Mouse (Mus musculus): Measurements from ENCODE around the gene Ralgps1. TPM values are rescaled to one million over a fixed set of nuclear protein-coding genes. Genes with fewer than 3 reads are reported as not detected.

Ralgps1 gene
- polyA plus RNA-seq, 1 experiment = 4.6 TPM

DNA sequence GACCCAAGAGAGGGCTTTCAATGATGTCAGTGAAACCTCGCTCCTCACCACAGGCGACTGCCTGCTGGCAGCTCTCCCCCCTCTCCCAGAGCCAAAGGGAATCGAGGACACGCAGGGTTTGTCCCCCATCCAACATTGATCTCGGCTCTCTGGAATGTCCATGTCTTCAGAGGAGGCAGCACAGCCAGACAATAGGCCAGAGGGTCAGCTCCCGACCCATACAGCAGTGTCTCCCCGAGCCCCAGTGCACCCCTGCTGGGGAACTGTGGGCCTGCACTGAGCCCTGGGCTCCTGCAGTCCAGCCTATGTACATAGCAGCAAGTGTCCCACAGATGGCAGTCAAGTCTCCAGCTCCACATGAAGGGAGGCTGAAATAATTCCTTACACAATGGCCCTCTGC, 54.8 kb downstream of the Ralgps1 start:
- 60% methylated on average over 7 of the region's 7 CpGs for WGBS
- TF ChIP-seq POLR2A (IDR thresholded peaks at IDR 0.05; ENCODE audit: borderline replicate concordance, control insufficient read depth, low read depth, low read length) (no peak), CTCF (IDR thresholded peaks at IDR 0.05; ENCODE audit: control insufficient read depth, insufficient read depth, low read length) (peak; percentile 56; the same call in 1 of the 2 replicates)

DNA sequence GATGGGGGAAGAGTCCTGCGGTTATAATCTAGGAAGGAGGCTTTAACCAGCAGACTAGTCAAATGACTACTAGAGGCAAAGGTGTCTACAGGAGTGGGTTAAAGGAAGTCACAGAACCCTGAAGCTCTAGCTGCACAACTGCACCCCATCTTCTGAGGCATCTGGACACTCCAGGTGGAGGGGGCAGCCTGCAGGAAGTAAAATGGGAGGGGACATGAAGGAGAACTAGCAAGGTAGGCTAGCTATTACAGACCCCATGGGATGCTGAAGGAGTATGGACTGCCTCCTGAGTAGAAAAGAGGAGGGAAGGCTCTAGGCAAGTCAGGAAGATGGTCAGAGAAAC, 55.3 kb downstream of the Ralgps1 start:
- 95% methylated on average over 1 of the region's 1 CpGs for WGBS
- TF ChIP-seq POLR2A (IDR thresholded peaks at IDR 0.05; ENCODE audit: borderline replicate concordance, control insufficient read depth, low read depth, low read length) (no peak), CTCF (IDR thresholded peaks at IDR 0.05; ENCODE audit: control insufficient read depth, insufficient read depth, low read length) (no peak)
- Histone ChIP-seq H3K4me3 (replicated peaks; ENCODE audit: control insufficient read depth, low read depth, low read length) (no peak overlapping the region), H3K4me1 (ENCODE audit: control insufficient read depth, insufficient read depth, low read length) (no peaks in the 10 kb centered on the region), H3K27ac (ENCODE audit: control insufficient read depth, insufficient read depth, low read depth, low read length, poor library complexity) (no peak overlapping the region)

More for the DNA sequence above, 54.8 kb downstream of the Ralgps1 start:
- Histone ChIP-seq H3K4me3 (replicated peaks; ENCODE audit: control insufficient read depth, low read depth, low read length) (no peak overlapping the region), H3K4me1 (ENCODE audit: control insufficient read depth, insufficient read depth, low read length) (no peaks in the 10 kb centered on the region), H3K27ac (ENCODE audit: control insufficient read depth, insufficient read depth, low read depth, low read length, poor library complexity) (no peak overlapping the region)

DNA sequence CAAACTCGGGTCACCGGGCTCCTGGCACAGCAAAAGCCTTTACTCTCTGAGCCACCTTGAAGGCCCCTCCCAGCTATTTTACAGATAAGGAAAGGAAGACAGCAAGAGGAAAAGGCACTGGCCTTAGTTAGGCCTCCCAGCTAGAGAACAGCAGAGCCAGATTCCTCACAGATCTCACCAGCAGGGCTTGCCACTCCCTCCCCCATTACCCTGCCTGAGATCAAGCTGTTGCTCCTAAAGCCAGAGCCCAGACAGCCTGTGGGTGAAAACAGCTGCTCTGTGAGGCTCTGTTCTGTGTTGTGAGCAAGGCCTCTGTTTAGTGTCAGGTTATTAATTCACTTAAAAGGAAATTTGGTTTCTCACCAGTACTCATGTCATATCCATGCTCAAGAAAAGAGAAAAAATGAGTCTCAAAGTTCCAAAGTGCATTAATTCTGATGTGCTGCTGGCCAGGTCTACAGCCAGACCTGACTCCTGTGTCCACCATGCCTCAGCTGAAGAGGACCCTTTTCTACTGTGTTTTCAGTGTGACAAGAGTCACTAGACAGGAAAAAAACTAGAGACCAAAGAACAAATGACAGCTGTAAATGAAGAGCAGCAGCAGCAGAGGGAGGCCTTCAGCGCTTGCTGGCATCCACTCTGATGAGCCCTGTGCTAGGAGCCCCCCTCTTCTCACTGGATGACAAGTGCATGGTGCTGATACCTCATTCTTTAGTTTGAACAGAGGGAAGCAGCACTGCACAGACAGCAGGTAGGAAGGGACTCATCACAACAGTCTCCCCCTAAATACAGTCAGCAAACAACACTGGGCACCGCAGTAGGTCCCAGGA, 55.8 kb downstream of the Ralgps1 start:
- TF ChIP-seq POLR2A (IDR thresholded peaks at IDR 0.05; ENCODE audit: borderline replicate concordance, control insufficient read depth, low read depth, low read length) (no peak), CTCF (IDR thresholded peaks at IDR 0.05; ENCODE audit: control insufficient read depth, insufficient read depth, low read length) (no peak)
- Histone ChIP-seq H3K4me3 (replicated peaks; ENCODE audit: control insufficient read depth, low read depth, low read length) (no peak overlapping the region), H3K4me1 (ENCODE audit: control insufficient read depth, insufficient read depth, low read length) (no peaks in the 10 kb centered on the region), H3K27ac (ENCODE audit: control insufficient read depth, insufficient read depth, low read depth, low read length, poor library complexity) (no peak overlapping the region)
- WGBS = 80% methylated on average over 4 of the region's 4 CpGs

DNA sequence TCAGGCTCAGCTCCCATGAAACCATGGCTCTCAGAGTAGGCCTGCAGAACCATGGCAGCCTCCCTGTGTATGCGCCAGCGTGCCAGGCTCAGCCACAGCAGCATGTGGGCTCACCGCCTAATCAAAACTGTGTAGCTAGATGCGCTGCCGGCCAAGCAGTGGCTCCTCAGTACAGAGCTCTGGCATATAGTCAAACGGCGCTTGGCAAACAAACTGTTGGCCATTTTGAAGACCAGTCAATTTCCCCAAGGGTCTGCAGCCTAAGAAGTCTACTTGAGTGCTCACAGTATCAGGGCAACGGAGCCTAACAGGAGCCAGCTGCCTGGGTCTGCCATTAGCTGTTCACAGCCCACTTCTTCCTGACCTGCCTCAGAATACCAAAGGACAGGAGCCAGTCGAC, 61.9 kb downstream of the Ralgps1 start:
- Histone ChIP-seq H3K4me3 (replicated peaks; ENCODE audit: control insufficient read depth, low read depth, low read length) (no peak overlapping the region), H3K27ac (ENCODE audit: control insufficient read depth, insufficient read depth, low read depth, low read length, poor library complexity) (no peak overlapping the region), H3K4me1 (ENCODE audit: control insufficient read depth, insufficient read depth, low read length) (no peaks in the 10 kb centered on the region; the same call in 1 of the 2 replicates)
- 88% methylated on average over 9 of the region's 9 CpGs for WGBS
- TF ChIP-seq CTCF (IDR thresholded peaks at IDR 0.05; ENCODE audit: control insufficient read depth, insufficient read depth, low read length) (no peak), POLR2A (IDR thresholded peaks at IDR 0.05; ENCODE audit: borderline replicate concordance, control insufficient read depth, low read depth, low read length) (no peak)

DNA sequence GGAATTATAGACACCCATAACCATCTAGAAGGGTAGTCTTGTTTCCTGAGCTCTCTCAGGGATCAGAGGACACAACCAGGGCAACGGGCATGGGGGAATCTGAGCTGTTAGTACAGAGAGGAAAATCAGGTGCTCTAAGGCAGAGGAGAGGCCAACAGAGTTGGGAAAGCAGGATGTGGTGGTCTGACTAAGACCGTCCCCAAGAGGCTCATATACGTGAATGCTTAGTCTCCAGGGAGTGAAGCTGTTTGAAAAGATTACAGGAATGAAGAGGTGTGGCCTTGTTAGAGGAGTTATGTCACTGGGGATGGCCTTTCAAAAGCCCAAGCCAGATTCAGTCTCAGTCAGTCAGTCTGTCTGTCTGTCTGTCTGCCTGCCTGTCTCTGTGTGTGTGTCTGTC, 64.7 kb downstream of the Ralgps1 start:
- no peak overlapping the region for H3K27ac ChIP-seq (ENCODE audit: control insufficient read depth, insufficient read depth, low read depth, low read length, poor library complexity)
- no peak overlapping the region for H3K4me3 ChIP-seq (replicated peaks; ENCODE audit: control insufficient read depth, low read depth, low read length)
- WGBS = 36% methylated on average over 3 of the region's 3 CpGs
- TF ChIP-seq POLR2A (IDR thresholded peaks at IDR 0.05; ENCODE audit: borderline replicate concordance, control insufficient read depth, low read depth, low read length) = no peak
- no peak for TF ChIP-seq CTCF (IDR thresholded peaks at IDR 0.05; ENCODE audit: control insufficient read depth, insufficient read depth, low read length)
- peaks cover 9% of the 10 kb centered on the region for H3K4me1 ChIP-seq (ENCODE audit: control insufficient read depth, insufficient read depth, low read length)

DNA sequence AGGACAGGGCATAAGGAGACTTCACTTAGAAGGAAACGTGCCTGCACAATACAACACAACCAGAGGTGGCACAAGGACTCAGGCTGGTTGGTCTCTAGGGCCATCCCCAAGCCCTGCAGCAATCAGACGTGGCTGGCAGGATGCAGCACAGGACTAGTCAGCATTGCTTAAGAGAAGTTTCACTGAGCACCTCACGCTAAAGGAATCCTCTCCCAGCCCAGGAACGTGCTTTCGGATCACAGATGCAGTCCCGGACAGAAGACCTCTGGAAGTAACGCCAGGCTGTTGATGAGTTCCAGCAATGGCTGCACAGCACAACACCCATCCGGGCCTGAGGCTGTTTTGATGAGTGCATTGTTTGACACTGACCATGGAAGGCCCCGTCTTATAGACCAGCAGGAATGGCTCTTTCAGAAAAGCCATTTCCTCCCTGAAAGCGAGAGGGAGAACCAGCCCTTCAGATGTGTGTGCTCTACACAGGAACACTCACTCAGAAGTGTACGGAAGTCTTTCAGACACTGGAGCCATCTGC, 67.8 kb downstream of the Ralgps1 start:
- peaks cover 9% of the 10 kb centered on the region for H3K4me1 ChIP-seq (ENCODE audit: control insufficient read depth, insufficient read depth, low read length)

DNA sequence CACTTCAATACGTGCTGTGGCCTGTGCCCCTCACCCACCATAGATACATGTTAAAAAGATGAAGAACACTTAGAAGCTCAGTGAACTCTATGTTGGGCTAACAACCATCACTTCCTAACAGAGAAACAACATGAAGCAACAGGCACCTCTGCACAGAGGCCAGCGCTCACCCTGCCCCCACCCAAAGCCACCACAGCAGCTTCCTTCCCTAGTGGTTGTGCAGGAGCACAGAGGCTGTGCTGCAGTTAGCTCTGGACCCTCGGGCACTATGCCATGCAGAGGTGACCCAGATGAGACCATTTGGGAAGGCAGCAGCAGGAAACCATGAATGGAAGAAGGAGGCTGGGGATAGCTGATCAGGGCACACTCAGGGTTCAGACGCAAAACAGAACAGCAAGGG, 68.5 kb downstream of the Ralgps1 start:
- Histone ChIP-seq H3K27ac (ENCODE audit: control insufficient read depth, insufficient read depth, low read depth, low read length, poor library complexity) (peak overlapping the region; percentile 80), H3K4me1 (ENCODE audit: control insufficient read depth, insufficient read depth, low read length) (peaks cover 9% of the 10 kb centered on the region), H3K4me3 (replicated peaks; ENCODE audit: control insufficient read depth, low read depth, low read length) (peak overlapping the region; percentile 1)
- no peak for TF ChIP-seq POLR2A (IDR thresholded peaks at IDR 0.05; ENCODE audit: borderline replicate concordance, control insufficient read depth, low read depth, low read length)
- peak; percentile 35; the same call in 1 of the 2 replicates for TF ChIP-seq CTCF (IDR thresholded peaks at IDR 0.05; ENCODE audit: control insufficient read depth, insufficient read depth, low read length)
- 13% methylated on average over 4 of the region's 4 CpGs for WGBS

More for the DNA sequence above, 67.8 kb downstream of the Ralgps1 start:
- 55% methylated on average over 11 of the region's 11 CpGs for WGBS
- Histone ChIP-seq H3K4me3 (replicated peaks; ENCODE audit: control insufficient read depth, low read depth, low read length) (no peak overlapping the region), H3K27ac (ENCODE audit: control insufficient read depth, insufficient read depth, low read depth, low read length, poor library complexity) (peak overlapping the region; percentile 58)
- no peak for TF ChIP-seq POLR2A (IDR thresholded peaks at IDR 0.05; ENCODE audit: borderline replicate concordance, control insufficient read depth, low read depth, low read length)
- no peak for TF ChIP-seq CTCF (IDR thresholded peaks at IDR 0.05; ENCODE audit: control insufficient read depth, insufficient read depth, low read length)

DNA sequence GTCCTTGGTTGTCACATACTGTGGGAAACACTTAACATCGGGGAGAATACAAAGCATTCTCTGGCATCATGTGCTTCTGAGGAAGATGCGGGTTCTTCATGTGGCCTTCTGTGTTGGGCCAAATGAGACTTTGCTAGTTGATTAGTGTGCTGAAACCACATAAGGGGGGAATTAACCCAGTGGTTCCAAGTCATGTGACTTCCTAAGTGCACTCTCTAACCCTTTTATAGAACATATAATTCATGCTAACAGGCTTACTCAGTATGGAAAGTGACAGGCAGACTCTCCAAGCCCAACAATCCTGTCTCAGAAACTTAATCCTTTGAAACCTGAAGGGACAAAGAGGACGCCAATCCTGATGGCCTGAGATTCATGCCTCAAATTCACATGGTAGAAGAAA, 68.9 kb downstream of the Ralgps1 start:
- Histone ChIP-seq H3K27ac (ENCODE audit: control insufficient read depth, insufficient read depth, low read depth, low read length, poor library complexity) (peak overlapping the region; percentile 80; the same call in 1 of the 2 replicates), H3K4me3 (replicated peaks; ENCODE audit: control insufficient read depth, low read depth, low read length) (no peak overlapping the region), H3K4me1 (ENCODE audit: control insufficient read depth, insufficient read depth, low read length) (peaks cover 9% of the 10 kb centered on the region)
- TF ChIP-seq POLR2A (IDR thresholded peaks at IDR 0.05; ENCODE audit: borderline replicate concordance, control insufficient read depth, low read depth, low read length) = no peak
- no peak for TF ChIP-seq CTCF (IDR thresholded peaks at IDR 0.05; ENCODE audit: control insufficient read depth, insufficient read depth, low read length)
- 19% methylated on average over 3 of the region's 3 CpGs for WGBS
